Mouse (Mus musculus): ENCODE measurements around the gene G3bp1.

The G3bp1 gene

DNA sequence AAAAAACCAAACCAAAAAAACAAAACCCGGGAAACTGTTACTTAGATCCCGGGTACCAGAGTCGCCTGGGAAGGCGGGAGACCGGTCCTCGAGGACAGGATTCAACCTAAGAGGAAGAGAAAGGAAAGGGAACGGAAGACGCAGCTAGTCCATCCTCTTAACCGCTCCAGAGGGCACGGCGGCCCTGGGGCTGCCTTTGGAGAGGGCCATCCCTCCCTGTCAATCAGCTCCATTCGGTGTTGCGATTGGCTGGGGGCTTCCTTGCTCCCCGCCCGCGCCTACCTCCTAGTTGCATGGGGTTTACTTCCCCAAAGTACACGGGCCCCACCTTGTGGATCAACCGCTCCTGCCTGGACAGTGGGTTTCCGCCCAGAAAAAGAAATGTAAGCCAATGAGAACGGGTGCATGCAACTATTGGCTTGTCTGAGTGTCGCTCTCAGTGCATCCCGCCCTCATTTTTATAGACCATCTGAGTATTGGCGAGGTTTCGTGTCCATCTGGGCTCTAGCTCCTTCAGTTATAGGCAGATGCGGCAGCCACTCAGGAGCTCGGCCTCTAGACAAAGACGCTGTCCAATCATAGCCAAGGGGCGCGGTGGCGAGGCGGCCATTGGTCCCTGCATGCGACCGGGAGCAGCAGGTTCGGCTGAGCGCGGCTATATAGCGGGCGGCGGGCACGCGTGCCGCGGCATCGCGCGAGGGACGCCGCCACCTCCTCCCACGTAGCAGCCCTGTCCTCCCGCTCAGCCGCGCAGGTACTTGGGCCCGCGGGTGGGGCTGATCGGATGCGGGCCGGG, at the start of gene G3bp1:
G3bp1 (plus strand) TSS at position 638 of the 796 bp plus-strand sequence.
- DNase-seq (ENCODE audit: low spot score in 2 of 2), result peak; percentile 98 to 99

- no peak for DNase-seq (ENCODE audit: low spot score in 2 of 2)
These were observed 46.5 kb upstream of the G3bp1 start, which contains the start of gene Sparc for GRCm38 (mm10) chr11:55422978-55423377. Gene Sparc, minus strand, starts transcription at chr11:55423183.

DNA sequence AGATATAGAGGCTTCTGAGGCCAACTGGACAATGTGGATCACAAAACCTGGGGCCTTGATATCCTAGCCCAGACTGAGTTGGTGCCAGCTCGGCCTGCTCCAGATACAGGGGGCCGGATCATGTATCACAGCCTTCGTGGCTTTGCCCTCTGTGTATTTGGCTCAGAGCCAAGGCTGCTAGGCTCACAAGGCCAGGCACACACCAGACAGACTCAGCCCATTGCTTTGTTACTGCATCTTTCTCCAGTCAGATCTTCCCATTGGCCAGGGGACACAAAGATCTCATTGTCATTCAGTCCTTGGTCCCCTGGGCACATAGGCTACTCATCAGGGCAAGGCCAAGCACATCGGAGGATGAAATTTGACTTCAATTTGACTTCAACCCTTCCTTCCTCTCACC, 45.7 kb upstream of the G3bp1 start:
- DNase-seq (ENCODE audit: low spot score in 2 of 2), result no peak

DNA sequence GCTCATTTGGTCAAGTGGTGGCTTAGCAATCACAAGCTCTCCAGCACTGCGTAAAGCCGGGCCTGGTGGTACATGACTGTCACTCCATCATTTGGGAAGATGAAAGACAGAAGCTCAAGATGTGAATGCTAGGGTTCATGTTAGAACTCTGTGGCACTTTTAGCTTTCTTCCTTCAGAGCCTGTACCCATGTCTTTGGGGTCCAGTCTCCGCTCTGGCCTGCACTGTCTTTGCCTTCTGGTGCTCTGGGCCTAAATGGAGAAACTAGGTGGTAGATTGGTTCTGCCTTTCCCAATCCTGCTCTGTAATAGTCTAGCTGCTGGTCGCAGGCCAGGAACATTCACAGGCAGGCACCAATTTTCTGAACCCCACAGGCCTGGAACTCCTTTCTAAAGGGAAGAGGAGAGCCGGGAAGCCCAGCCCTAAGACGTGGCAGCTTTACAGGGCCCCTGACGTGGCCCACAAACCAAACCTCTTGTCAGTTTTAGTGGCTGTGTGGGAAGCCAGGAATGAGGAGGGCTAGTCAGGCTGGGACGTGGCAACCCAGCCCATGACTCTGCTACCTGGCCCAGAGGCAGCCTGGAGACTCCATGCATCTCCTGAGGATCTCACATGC, 44.6 kb upstream of the G3bp1 start:
- no peak for DNase-seq (ENCODE audit: low spot score in 2 of 2)

DNA sequence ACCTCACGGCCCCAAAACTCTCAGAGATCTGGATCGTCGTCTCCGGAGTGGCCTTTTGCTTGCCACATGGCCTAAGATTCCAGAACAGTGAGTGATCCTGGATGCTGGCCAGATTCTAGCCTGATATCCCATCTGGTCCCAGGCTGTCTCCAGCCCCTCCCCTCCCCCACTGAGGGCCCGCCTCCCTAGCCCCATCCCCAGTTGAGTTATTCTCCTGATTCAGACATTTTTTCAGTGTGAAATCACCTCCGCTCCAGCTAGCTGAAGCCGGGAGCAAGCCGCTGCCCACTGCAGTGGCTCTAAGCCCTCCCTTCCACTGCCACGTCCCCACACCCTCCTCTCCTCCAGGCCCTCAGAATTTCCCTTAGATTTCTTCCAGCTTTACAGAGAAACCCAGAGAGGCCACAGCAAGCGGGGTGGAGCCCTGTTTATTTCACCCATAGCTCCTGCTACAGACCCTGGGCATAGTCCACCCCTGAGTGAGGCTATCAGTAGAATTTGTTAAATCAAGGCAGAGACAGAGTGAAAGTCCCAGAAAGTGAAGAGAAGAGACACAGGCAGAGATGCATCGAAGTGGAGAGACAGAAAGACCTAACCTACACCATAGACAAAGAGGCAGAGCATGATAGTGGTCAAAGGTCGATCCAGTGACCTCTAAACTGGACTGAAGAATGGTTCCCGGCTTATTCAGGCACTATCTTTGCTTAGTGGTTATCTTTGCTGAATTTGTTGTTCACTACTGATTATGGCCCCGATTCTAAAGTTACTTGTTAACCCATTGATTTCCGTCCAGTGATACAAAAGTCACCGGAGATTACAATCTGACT, 41.1 kb upstream of the G3bp1 start:
- peak in 1 of 2 experiments; percentile 37 for DNase-seq (ENCODE audit: low spot score in 2 of 2)

DNA sequence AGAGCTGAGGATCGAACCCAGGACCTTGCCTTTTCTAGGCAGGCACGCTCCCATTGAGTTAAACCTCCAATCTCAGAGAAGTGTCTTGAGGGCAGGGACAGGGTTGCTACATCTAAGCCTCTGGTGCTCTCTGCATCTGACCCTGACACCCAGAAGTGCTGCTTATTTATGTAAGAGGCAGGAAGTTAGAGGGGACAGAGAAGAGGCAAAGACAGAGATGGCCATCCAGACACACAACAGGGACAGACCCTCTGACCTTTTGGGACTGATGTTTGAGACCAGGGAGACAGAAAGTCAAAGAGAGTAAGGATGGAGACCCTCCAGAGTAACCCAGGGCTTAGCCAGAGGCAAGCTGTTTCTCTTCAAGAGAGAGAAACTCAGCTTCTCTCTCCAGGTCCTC, 39.5 kb upstream of the G3bp1 start:
- no peak for DNase-seq (ENCODE audit: low spot score in 2 of 2)

- no peak for DNase-seq (ENCODE audit: low spot score in 2 of 2)
These were observed 36.5 kb upstream of the G3bp1 start for GRCm38 (mm10) chr11:55432981-55433380.

DNA sequence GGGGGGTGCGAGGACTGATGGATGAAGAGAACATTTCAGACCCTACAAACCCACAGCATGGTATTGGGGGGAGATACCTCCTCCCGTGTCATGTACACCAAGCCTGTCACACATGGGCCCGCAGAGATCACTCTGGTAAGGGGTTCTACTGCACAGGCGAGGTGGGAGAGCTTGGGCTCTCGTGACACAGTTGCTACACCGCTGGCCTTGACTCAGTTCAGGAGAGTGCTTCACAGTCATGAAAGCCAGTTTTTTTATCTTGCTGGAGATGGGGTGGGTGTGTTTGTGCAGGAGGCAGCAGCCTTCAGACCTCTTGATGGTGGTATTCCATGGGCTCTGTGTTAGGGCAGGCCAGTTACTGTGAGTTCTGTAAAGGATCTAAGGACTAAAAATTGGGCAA, 33.4 kb upstream of the G3bp1 start:
- DNase-seq (ENCODE audit: low spot score in 2 of 2), result no peak

- DNase-seq (ENCODE audit: low spot score in 2 of 2), result no peak
These were observed 31.5 kb upstream of the G3bp1 start for GRCm38 (mm10) chr11:55438031-55438430.

GRCm38 (mm10) chr11:55439718-55440117, 29.8 kb upstream of the G3bp1 start:
- DNase-seq (ENCODE audit: low spot score in 2 of 2), result no peak

DNA sequence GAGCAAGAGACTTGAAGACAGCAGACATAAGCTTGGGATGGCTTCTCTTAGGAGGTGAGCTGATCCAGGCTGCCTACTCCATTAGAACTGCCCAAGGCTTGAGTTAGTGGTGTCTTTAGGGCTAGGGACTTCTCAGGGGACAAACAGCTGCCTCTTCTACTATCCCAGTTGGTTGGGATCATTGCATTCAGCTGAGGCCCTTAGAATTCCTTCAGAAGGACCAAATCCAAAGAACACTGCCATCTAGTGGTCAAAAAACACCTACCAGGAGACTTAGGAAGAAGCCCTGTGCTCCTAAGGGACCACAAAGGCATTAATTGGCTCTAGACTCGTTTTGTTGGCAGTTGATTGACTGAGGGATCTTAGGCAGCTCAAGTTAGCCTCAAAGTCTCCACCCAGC, 24.7 kb upstream of the G3bp1 start:
- DNase-seq (ENCODE audit: low spot score in 2 of 2), result no peak

DNA sequence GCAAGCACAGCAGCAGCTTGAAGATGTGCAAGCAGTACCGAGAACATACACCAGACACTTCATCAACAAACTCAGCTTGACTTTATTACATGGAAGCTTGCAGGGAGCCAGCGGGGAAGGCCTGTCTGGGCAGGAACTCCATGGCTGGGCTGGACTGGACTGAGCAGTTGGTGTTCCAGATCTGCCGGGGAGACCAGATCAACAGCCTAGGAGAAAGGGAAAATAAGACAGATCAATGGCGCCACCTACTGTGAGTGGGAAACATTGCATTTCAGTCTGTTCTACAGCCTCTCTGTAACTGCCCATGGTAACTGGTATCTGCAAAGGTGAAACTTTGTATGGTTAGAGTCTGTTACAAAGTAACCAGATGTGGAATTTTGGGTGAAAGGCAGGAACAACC, 22.9 kb upstream of the G3bp1 start:
- peak; percentile 59 to 81 for DNase-seq (ENCODE audit: low spot score in 2 of 2)

GRCm38 (mm10) chr11:55449531-55449930, 20.0 kb upstream of the G3bp1 start:
- DNase-seq (ENCODE audit: low spot score in 2 of 2), result no peak

- no peak for DNase-seq (ENCODE audit: low spot score in 2 of 2)
These were observed 19.2 kb upstream of the G3bp1 start for GRCm38 (mm10) chr11:55450311-55450710.

DNA sequence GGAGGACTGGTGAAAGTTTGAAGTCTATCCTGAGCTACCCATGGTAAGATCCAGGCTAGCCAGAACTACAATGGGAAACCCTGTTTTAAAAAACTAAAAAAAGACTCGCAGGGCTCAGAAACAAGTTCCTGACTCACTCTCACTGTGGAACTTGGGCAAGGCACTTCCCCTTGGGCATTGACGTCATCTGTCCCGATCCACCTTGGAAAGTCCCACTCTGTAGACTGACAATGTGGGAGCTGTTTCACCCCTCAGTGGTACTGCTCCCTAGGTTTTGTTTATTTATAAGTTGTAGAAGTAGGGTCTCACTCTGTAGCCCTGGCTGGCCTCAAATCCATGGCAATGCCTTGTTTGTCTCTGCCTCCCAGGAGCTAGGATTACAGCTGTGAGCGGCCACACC, 15.8 kb upstream of the G3bp1 start:
- DNase-seq (ENCODE audit: low spot score in 2 of 2), result no peak

DNA sequence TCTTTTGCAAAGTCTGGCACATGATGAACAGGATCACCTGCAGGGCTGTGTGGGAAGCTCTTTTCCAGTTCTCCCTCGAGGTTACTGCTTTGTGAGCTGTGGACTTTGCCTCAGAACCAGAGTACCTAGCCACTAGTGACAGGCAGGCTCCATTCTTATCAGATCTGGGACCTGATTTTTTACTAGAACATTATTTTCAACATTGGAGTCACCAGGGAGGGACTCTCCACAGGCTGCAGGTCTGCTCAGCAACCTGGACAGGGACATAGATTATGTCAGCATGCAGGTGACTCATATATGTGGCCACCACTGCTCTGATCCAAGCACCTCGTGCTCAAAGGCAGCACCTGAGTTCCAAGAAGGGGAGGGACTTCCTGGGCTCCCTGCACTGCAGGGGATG, 14.3 kb upstream of the G3bp1 start:
- no peak for DNase-seq (ENCODE audit: low spot score in 2 of 2)

GRCm38 (mm10) chr11:55458501-55458900, 11.0 kb upstream of the G3bp1 start:
- DNase-seq (ENCODE audit: low spot score in 2 of 2), result no peak

DNA sequence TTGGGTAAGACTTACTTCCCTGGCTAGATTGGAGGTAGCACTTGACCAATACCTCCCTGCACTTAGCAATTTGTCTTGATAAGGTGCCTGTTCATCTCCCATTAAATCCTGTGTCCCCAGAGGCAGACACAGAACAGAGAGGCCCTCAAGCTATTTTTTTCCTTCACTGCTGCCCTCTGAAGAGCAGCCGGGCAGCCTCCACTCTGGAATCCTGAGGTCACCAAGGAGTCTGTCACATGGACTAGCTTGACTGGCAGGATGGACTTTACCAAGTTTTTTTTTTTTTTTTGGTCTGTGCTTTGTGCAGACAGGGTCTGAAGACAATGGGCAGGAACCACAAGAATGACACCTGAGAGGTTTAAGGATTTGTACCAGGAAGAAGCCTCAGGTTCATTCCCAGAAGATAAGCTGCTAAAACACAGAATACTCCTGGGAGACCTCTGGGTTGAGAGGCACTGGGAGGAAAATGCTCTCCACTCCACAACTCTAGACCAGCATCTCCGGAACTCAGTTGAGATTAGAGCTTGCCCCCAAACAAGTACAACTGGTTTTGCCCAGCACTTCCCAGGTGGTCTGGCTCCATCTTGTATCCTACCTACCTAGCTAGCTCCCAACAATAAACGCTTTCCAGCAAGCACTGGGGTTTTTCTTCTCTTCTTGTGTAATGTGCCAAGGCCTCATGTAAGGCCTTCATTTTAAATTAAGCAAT, 9.5 kb upstream of the G3bp1 start:
- no peak for DNase-seq (ENCODE audit: low spot score in 2 of 2)

- peak in 1 of 2 experiments; percentile 46 for DNase-seq (ENCODE audit: low spot score in 2 of 2)
These were observed 8.9 kb upstream of the G3bp1 start for GRCm38 (mm10) chr11:55460559-55461018.

GRCm38 (mm10) chr11:55461019-55461645, 8.4 kb upstream of the G3bp1 start, which contains the start of gene Atox1:
Gene Atox1, minus strand, starts transcription at chr11:55461239.
- peak; percentile 94 to 95 for DNase-seq (ENCODE audit: low spot score in 2 of 2)

DNA sequence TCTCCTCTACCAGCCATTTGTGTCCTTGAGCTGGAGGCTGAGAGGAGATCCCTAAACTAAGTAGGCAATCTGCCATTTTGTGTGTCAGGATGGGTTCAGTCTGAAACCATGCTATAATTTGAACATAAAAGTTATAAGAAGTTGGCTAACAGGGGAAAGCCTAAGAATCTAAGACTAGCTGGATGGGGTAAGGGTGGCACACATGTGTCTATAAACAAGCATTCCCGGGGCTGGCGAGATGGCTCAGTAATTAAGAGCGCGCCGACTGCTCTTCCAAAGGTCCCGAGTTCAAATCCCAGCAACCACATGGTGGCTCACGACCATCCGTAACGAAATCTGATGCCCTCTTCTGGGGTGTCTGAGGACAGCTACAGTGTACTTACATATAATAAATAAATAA, 7.3 kb upstream of the G3bp1 start:
- DNase-seq (ENCODE audit: low spot score in 2 of 2), result no peak

Data from spleen, postnatal 4 days (tissue).